Mouse (Mus musculus): ENCODE data around the gene Gm11213. TPM values are rescaled to one million over a fixed set of nuclear protein-coding genes. Genes with fewer than 3 reads are reported as not detected.

The Gm11213 gene
- total and polyA plus RNA-seq, 3 experiments = not detected

DNA sequence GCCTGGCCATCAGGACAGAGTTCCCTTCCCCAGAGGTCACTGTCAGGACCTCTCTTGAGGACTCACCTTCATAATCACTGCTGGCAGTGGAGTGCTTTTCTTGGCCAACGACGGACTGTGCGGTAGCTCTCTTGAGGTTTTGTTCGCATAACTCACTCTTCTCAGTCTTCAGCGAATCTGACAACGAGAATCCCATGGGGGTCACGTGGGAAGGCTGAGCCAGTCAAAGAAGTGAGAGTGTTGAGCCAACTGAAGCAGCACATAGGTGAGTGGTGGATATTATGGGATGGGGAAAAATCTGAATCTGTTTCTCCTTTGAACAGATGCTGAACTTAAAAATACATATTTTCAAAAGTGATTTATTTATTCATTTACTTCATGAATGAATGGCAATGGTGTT is 3.3 kb upstream of the Gm11213 start:
- DNase-seq (ENCODE audit: extremely low read depth) = no peak
- TF ChIP-seq MAFK (IDR thresholded peaks at IDR 0.05; ENCODE audit: insufficient replicate concordance, low read length) = no peak
- peak; percentile 56 for TF ChIP-seq USF1 (IDR thresholded peaks at IDR 0.05; ENCODE audit: low read depth, low read length)
- peak; percentile 53 for TF ChIP-seq USF2 (conservative IDR thresholded peaks at IDR 0.05; ENCODE audit: low read depth, low read length)
- TF ChIP-seq KAT2A (IDR thresholded peaks at IDR 0.05; ENCODE audit: insufficient replicate concordance, low read length) = no peak
- TF ChIP-seq POLR2A (IDR thresholded peaks at IDR 0.05; ENCODE audit: low read depth, low read length) = no peak
- no peak for TF ChIP-seq SMC3 (IDR thresholded peaks at IDR 0.05; ENCODE audit: low read depth, low read length)
- TF ChIP-seq SIN3A (IDR thresholded peaks at IDR 0.05; ENCODE audit: low read length) = no peak
- Histone ChIP-seq H3K4me3 (replicated peaks in 1 of 3; ENCODE audit: low read depth in 2 of 3, low read length in 2 of 3, poor library complexity in 1 of 3) (no peak overlapping the region), H3K79me2 (replicated peaks; ENCODE audit: control insufficient read depth, extremely low read depth, insufficient read depth, poor library complexity, severe bottlenecking) (no peaks in the 10 kb centered on the region), H3K4me2 (ENCODE audit: insufficient read depth, low read depth, poor library complexity, severe bottlenecking) (no peak overlapping the region; the same call in 1 of the 2 replicates), H3K9ac (ENCODE audit: insufficient read depth, low read depth) (no peak overlapping the region), H3K4me1 (ENCODE audit: control insufficient read depth in 1 of 2, insufficient read depth in 2 of 2) (peaks cover 0 to 5% of the 10 kb centered on the region in 2 experiments; a peak in 1 of 4 replicates), H3K9me3 (replicated peaks; ENCODE audit: low read length) (no peaks in the 10 kb centered on the region), H3K27ac (ENCODE audit: insufficient read depth, low read depth) (no peak overlapping the region), H3K27me3 (replicated peaks) (peaks cover 19% of the 10 kb centered on the region), H3K36me3 (replicated peaks in 1 of 2; ENCODE audit: control insufficient read depth in 1 of 2, insufficient read depth in 1 of 2, low read length in 1 of 2) (no peaks in the 10 kb centered on the region)
- in situ Hi-C loops (cut with MboI; ENCODE audit: low pct_ligation_motif_present, low pct_unique_long_range_greater_than_20kb, low sequenced_read_pairs) (loop anchor here (25.0 kb wide), 1 partner anchor 879 kb away; no protein-coding TSS in a partner anchor), dilution Hi-C loops (cut with MboI; ENCODE audit: extremely low pct_ligation_motif_present, extremely low pct_unique_long_range_greater_than_20kb, low sequenced_read_pairs) (no loop called here)

DNA sequence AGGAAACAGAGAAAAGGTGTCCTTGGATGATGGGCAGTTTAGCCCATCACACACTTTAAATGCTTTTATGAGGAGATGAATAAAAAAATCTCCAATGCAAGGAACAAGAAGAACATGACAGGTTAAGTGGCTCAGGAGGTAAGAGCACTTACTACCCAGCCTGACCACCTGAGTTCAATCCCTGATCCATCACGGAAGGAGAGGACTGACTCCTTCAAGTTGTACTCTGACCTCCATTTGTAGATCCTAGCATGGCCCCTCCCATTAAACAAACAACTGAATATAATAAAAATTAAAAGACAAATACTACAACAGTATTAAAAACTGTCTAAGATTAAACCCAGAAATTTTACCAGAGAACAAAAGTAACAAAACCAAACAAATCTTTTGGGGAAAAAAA is 907 bp upstream of the Gm11213 start:
- Histone ChIP-seq H3K9me3 (replicated peaks; ENCODE audit: low read length) (no peaks in the 10 kb centered on the region), H3K4me3 (replicated peaks in 1 of 3; ENCODE audit: low read depth in 2 of 3, low read length in 2 of 3, poor library complexity in 1 of 3) (no peak overlapping the region), H3K4me1 (ENCODE audit: control insufficient read depth in 1 of 2, insufficient read depth in 2 of 2) (peaks cover 0 to 5% of the 10 kb centered on the region in 2 experiments; a peak in 1 of 4 replicates), H3K27ac (ENCODE audit: insufficient read depth, low read depth) (no peak overlapping the region), H3K9ac (ENCODE audit: insufficient read depth, low read depth) (no peak overlapping the region), H3K27me3 (replicated peaks) (peaks cover 19% of the 10 kb centered on the region), H3K4me2 (ENCODE audit: insufficient read depth, low read depth, poor library complexity, severe bottlenecking) (no peak overlapping the region), H3K79me2 (replicated peaks; ENCODE audit: control insufficient read depth, extremely low read depth, insufficient read depth, poor library complexity, severe bottlenecking) (no peaks in the 10 kb centered on the region), H3K36me3 (replicated peaks in 1 of 2; ENCODE audit: control insufficient read depth in 1 of 2, insufficient read depth in 1 of 2, low read length in 1 of 2) (no peaks in the 10 kb centered on the region)
- in situ Hi-C loops (cut with MboI; ENCODE audit: low pct_ligation_motif_present, low pct_unique_long_range_greater_than_20kb, low sequenced_read_pairs) = loop anchor here (25.0 kb wide), 1 partner anchor 881 kb away; no protein-coding TSS in a partner anchor
- no peak for DNase-seq (ENCODE audit: extremely low read depth)
- TF ChIP-seq ZC3H11A (IDR thresholded peaks at IDR 0.05; ENCODE audit: low read depth, low read length) = no peak
- TF ChIP-seq ZNF384 (IDR thresholded peaks at IDR 0.05; ENCODE audit: low read depth, low read length) = no peak
- TF ChIP-seq IRF4 (IDR thresholded peaks at IDR 0.05; ENCODE audit: low read depth, low read length) = no peak
- no peak for TF ChIP-seq UBTF (IDR thresholded peaks at IDR 0.05; ENCODE audit: low read depth, low read length)
- no peak for TF ChIP-seq KAT2A (IDR thresholded peaks at IDR 0.05; ENCODE audit: insufficient replicate concordance, low read length)
- TF ChIP-seq ZMIZ1 (IDR thresholded peaks at IDR 0.05; ENCODE audit: low read depth, low read length) = no peak
- TF ChIP-seq ELF1 (IDR thresholded peaks at IDR 0.05; ENCODE audit: low read depth, low read length) = no peak
- TF ChIP-seq SMC3 (IDR thresholded peaks at IDR 0.05; ENCODE audit: low read depth, low read length) = no peak
- TF ChIP-seq USF2 (conservative IDR thresholded peaks at IDR 0.05; ENCODE audit: low read depth, low read length) = no peak
- no peak for TF ChIP-seq MAZ (IDR thresholded peaks at IDR 0.05; ENCODE audit: low read depth, low read length)
- no peak for TF ChIP-seq CHD2 (IDR thresholded peaks at IDR 0.05; ENCODE audit: low read length)
- no peak for TF ChIP-seq PAX5 (IDR thresholded peaks at IDR 0.05; ENCODE audit: low read length)
- TF ChIP-seq TCF12 (IDR thresholded peaks at IDR 0.05; ENCODE audit: low read depth, low read length) = no peak
- no peak for TF ChIP-seq MXI1 (IDR thresholded peaks at IDR 0.05; ENCODE audit: low read depth, low read length)
- TF ChIP-seq RCOR1 (conservative IDR thresholded peaks at IDR 0.05; ENCODE audit: low read depth, low read length) = no peak
- no peak for TF ChIP-seq MEF2A (IDR thresholded peaks at IDR 0.05; ENCODE audit: borderline replicate concordance, low read depth, low read length)
- no peak for TF ChIP-seq POLR2A (IDR thresholded peaks at IDR 0.05; ENCODE audit: low read depth, low read length)
- dilution Hi-C loops (cut with MboI; ENCODE audit: extremely low pct_ligation_motif_present, extremely low pct_unique_long_range_greater_than_20kb, low sequenced_read_pairs) = no loop called here
